Mouse (Mus musculus) testis, adult 2 months (tissue): ENCODE results near the gene Ap4m1.

Source experiments
- CTCF ChIP-seq: fragments of 200-500 bp; IDR thresholded peaks from 2 replicates; pipeline ENCODE4 v1.5.1; 2012; ENCODE audit warnings: low read depth, mild to moderate bottlenecking, inconsistent platforms, low read length, moderate library complexity; ENCODE audit not compliant: control insufficient read depth, insufficient read depth, insufficient replicate concordance
- POLR2A ChIP-seq: fragments of 200-500 bp; IDR thresholded peaks from 2 replicates; pipeline ENCODE4 v1.6.1; 2012; ENCODE audit warnings: low read depth, mild to moderate bottlenecking, inconsistent platforms, low read length, moderate library complexity; ENCODE audit not compliant: control insufficient read depth

DNA sequence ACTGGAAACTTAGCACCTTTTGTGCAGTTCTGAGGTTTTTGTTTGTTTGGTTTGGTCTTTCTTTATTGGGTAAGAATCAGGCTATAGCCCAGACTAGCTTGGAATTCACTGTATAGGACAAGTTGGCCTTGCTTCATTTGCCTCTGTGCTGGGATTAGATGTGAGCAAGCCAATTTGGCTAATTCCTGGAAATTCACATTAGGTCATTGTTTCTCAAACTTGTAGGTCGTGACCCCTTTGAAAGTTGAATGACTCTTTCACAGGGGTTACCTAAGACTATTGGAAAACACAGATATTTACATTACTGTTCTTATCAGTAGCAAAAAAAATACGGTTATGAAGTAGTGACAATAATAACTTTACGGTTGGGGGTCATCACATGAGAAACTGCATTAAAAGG is 17.4 kb upstream of the Ap4m1 start:
- TF ChIP-seq POLR2A (no peak), CTCF (no peak)
